Mouse (Mus musculus) natural killer cell, adult 2 months (primary cell): ENCODE data around the gene Cnpy3.
"Not testable (repeated sequence)": the region's sequence is repeated elsewhere in the genome, so short reads cannot be mapped to it uniquely, and the experiment has no call there.

ENCODE experiments used
- DNase-seq, 2 experiments: peaks; one replicate each; pipeline ENCODE4 v3.0.0; 2022; ENCODE audit warnings: low spot score in 2 of 2

Cnpy3 gene

DNA sequence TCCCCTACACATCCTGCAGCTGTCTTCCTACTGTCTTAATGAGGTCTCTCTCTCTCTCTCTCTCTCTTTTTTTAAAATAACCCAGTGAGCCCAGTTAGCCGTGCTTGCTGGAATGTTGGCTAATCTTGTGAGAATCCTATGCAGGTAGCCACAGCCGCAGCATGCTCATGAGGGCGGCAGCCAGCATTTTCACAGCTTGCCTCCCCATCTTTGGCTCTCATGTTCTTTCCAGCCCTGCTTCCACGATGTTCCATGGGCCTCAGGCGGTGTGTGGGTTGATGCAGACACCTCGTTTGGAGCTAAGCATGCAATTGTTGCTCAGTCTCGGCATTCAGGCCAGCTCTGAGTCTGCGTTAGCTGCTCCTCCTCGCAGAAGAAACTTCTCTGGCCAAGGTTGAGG, 12.9 kb upstream of the Cnpy3 start:
- DNase-seq = not testable (repeated sequence)

DNA sequence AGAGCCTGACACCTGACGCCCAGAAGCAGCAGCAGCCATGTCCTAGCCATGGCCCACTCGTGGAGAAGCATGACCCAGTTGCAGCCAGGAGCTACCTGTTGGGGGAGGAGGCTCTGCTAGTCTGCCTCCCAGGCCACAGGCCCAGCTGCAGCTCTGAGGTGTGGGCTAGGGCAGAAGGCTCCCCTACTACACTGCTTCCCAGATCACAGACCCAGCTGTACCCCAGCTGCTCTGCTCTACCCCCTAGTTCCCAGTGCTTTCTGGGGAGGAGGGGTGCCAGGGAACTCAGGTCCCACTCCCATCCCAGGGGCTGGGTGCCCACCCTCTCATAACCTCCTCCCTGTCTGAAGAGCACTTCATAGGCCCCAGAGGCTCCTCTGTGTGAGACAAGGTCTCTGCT, 11.5 kb upstream of the Cnpy3 start, which contains the start of gene Ptcra:
Gene Ptcra, minus strand, starts transcription at position 169 of the 400 bp plus-strand sequence.
- no peak for DNase-seq

DNA sequence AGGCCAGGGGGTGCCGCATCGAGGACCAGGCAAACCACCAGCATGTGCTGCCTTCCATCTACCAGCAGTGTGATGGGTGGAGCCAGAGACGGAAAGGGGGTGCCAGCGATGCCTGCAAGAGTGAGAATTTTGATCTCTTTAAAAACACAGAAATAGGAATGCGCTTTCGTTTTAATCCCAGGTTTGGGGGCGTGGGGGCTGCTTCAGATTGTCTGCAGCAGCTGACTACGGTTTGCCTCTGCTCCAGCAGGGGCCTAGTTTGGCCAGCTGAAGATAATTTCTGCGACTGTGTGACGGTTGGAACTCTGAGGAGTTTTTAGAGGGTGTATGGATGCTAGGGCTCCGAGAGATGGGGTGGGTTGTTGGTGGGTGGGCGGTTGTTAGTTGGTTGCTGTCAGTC, 6.7 kb upstream of the Cnpy3 start:
- DNase-seq = no peak

DNA sequence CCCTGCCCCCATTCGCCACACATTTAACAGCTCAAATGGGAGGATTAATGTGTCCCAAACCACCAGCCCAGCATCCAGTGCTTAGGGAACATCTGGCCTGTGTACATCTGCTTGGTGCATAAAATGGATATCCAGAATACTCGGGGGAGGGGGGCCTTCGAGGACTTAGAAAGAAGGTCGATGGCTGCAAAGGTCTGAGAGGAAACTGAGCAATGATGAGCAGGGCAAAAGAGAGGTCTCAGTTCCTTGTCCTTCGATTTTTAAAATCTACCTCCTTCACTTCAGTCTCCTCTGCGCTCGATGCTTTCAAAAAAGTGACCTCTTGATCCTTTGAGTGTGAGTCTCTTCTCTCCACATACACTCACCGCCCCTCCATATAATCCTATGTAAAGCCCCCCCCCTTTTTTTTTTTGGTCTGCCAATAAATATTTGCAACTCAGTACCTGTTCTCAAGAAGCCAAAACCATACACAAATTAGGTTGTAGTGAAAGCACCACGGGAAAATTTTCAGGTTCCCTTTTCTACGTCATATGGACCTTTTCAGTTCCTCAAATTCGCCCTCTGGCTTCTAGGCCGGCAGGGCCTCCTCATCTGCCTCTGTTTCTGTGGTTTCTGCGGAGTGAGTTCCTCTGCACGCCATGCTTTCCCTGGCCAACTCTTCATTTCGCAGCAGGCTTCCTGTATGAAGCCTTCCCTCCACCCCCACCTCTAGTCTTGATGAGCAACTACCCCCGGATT, 789 bp downstream of the Cnpy3 start:
- peak in 1 of 2 experiments; percentile 87 for DNase-seq

DNA sequence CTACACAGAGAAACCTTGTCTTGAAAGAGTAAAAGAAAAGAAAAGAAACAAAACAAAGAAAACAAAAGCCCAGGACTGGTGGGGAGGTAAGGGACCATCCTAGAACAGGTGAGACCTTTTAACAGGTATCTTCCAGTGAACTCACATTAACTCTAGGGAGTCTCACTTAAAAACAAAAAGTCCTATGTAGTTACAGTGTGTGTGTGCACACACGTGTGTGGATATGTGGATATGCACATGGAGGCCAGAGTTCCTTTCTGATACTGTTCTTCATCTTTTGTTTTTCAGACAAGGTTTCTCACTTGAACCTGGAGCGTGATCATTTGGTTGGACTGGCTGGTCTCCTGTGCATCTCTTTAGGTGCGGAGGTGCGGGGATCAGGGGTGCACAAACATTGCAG, 1.4 kb downstream of the Cnpy3 start:
- no peak for DNase-seq

DNA sequence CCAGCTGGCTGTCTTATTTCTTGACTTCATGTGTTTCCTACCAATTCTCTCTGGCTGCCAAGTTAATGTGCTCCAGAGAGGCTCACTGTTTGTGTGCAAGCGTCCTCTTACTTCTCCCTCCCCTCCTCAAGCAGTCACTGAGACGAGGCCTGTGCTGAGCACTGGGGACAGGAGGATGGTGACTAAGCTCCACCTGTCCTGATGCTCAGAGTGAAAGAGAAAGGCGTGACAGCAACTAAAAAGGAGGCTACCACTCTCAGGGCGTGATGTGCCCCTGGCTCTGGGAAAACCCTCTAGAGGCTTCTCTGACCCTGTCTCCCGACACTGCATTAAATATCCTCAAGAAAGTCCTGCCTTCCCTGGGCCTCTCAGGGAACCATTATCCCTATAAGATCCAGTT, 2.7 kb downstream of the Cnpy3 start:
- DNase-seq = no peak

DNA sequence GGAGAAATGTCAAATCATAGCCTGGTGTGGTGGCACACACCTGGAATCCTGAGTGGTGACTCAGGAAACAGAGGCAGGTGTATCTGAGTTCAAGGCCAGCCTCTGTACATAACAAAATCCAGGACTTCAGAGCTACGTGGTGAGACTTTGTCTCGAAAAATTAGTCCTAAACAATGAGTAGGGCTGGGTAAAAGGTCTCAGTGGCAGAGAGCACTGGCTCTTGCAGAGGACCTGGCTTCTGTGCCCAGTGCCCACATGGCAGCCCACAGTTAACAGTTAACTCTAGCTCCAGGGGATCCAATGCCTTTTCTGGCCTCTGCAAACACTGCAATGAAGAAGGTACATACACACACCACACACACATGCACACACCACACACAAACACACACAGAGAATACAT, 4.2 kb downstream of the Cnpy3 start:
- no peak for DNase-seq

DNA sequence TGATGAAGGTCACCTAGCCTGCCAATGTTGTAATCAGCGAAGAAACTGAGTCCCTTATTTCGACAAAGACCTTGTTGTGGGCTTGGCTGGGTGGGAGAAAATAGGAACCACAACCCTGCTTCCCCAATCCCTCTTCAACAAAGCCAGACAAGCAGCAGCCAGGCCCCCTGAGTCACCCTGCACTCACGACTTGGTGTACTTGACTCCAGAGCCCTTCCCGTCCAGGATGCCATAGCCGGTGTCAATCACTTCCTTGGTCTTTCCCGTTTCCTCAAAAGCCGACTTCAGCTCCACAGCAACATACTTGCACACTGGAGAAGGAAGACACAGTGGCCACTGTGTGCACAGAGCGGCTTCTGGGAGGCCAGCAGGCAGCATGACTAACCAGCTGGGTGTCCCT, 4.8 kb downstream of the Cnpy3 start:
- no peak for DNase-seq

DNA sequence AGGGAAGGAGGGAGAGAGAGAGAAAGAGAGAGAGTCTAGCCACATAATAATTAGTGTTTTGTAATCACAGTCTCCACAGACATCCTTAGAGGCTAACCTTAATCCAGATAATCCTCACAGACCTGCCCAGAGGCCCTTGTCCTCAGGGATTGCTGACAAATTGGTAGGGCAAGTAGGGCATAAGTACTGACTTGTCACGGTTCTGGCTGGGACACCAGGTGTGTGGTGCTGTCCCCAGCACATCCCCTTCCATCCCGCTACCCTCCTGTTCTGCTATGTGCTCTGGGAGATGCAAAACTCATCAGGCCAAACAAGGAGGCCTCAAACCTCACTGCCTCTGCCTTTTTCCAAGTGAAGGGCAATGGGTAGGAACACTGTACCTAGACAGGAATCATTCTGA, 6.5 kb downstream of the Cnpy3 start:
- DNase-seq = no peak

DNA sequence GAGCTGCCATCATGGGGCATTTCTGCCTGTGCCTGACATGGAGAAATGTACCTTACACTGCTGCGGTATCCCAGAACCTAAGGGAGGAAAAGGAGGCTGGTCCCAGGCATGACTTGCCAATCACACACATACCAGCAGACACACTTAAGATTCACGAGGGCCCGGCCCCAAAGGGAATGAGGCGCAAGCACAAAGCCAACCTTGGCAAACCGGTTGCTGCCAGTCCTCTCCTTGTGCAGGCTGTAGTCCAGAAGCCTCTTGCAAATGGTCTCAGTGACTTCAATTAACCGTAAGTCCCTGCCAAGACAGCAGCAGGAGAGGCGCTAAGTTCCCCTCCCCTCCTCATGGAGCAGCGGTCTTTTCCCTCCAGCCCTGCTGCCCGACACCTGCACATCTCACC, 9.0 kb downstream of the Cnpy3 start:
- no peak for DNase-seq

DNA sequence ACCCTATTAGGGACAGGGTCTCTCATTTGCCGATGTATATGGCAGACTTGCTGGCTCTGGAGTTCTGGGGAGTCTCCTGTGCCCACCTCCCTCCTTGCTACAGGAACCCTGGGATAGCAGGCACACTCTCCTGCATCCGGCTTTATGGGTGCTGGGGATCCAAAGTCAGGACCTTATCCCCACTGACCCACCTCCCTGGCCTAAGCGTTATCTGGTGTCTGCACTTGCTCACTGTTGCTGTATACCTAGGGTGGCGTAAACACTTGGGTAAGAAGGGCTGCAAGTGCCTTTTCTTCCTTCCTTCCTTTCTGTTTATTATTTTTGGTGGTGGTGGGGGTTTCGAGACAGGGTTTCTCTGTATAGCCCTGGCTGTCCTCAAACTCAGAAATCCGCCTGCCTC, 10.7 kb downstream of the Cnpy3 start:
- DNase-seq = no peak

DNA sequence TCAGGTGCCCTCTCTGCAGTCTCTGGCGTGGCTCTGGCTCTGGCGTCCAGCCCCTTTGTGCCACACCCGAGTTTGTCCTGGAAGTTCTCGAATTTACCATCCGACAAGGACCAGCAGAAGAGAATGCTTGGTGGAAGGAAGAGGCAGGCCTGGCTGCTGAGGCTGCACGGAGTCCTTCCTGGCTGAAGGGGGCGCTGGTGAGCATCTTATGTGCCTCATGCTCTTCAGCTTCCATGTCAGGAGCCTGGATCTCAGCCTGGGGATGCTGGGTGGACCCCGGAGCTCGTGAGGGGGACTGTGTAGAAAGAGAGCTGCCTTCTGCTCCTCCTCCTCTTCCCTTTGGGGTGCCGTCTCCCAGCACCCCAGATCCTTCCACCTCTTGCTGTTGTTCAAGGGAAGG, 15.9 kb downstream of the Cnpy3 start:
- DNase-seq = peak in 1 of 2 experiments; percentile 48

DNA sequence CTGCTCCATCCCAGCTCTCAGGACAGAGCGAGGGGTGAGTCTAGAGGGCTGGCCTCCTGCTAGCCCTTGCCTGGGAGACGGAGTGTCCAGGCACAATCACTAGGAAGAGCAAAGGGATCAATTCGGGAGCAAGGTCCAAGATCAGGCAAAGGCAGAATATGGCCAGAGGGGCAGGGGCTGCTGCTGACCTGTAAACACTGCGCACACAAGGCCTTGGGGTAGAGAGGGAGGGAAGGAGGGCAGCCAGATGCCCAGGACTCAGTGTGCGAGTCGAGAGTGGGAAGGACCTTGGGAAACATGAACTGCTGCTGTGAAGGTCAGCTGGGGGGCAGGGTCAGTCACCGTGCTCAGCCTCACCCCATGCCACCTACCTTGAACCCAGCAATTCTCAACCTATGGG, 16.7 kb downstream of the Cnpy3 start:
- no peak for DNase-seq

DNA sequence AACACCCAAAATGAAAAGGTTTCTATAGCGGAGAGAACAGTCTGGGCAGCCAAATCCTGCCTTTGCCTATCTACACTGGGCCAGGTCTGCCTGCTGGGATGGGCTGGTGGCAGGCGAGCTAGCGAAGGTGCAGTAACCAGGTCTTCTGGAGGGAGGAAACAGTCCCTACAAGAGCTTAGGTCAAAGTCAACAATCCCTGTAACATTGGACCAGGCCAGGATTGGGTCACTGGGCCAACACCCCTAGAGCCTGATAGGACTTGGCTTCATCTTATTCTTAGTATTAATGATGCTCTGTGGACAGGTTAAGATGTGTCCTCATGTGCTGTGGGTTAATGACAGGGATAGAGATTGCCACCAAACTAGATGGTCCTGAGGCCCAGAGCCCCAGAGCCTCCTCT, 18.0 kb downstream of the Cnpy3 start:
- no peak for DNase-seq

DNA sequence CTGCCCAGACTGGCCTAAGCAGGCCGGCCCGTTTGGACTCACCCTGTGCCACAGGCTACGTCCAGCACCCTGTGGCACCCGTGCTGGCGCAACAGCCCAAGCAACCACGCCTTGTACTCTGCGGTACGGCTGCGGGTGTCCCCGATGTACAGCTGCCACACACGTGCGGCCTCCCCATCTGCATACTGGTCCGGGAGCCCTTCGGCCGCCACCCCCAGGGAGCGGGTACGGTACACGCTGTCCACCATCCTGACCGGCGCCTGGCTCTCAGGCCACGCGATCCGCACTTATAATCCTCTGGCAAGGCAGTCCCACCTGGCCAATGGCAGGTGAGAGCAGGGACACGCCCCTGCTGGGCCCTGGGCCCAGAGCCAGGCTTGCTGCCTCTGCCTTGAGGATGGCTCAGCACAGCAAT, 23.1 kb downstream of the Cnpy3 start, which contains the start of gene Gnmt:
Gene Gnmt, minus strand, starts transcription at position 265 of the 415 bp plus-strand sequence.
- DNase-seq = no peak

DNA sequence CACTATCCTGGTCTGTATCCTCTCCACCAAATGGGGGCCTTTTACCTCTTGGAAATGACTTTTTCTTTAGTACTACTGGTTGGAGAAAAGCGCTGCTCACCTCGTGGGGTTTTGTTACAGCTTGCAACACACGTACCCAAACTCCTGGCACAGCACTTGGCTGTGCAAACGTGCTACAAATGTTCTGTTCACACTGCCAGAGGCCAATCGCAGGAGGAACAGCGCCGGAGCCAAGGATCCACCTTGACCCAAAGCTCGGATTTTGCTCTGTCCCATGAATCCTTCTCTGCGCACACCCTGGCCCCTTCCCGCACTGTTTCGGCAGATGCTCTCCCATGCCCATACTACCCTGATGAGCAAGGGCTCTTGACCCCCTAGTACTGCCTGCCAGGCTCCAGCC, 23.5 kb downstream of the Cnpy3 start:
- no peak for DNase-seq

DNA sequence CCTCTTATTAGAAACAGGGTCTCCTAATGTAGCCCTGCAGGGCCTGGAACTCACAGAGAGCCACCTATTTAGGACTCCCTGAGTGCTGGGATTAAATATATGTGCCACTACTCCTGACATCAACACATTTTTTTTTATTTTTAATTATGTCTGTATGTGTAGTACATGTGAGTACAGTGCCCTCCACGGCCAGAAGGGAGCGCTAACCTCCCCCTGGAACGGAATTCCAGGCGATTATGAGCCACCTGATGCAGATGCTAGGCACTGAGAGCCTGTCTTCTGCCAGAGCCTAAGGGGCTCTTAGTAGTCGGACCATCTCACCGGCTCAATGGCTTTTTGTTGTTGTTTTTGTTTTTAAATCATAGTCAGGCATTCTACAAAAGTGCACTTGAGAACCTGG, 24.0 kb downstream of the Cnpy3 start:
- no peak for DNase-seq

DNA sequence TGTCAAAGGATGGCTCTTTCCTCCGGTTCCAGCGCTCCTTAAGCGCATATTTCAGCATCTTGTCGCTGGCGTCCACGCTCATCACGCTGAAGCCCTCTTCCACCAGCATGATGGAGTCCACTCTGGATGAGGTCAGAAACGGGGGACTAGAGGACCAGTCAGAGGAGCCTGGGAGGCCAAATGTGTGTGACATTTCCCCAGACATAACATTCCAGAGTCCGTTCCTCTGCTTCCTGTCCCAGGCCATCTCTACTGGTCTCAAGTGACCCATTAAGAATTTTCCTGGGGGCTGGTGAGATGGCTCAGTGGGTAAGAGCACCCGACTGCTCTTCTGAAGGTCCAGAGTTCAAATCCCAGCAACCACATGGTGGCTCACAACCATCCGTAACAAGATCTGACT, 24.7 kb downstream of the Cnpy3 start:
- no peak for DNase-seq

DNA sequence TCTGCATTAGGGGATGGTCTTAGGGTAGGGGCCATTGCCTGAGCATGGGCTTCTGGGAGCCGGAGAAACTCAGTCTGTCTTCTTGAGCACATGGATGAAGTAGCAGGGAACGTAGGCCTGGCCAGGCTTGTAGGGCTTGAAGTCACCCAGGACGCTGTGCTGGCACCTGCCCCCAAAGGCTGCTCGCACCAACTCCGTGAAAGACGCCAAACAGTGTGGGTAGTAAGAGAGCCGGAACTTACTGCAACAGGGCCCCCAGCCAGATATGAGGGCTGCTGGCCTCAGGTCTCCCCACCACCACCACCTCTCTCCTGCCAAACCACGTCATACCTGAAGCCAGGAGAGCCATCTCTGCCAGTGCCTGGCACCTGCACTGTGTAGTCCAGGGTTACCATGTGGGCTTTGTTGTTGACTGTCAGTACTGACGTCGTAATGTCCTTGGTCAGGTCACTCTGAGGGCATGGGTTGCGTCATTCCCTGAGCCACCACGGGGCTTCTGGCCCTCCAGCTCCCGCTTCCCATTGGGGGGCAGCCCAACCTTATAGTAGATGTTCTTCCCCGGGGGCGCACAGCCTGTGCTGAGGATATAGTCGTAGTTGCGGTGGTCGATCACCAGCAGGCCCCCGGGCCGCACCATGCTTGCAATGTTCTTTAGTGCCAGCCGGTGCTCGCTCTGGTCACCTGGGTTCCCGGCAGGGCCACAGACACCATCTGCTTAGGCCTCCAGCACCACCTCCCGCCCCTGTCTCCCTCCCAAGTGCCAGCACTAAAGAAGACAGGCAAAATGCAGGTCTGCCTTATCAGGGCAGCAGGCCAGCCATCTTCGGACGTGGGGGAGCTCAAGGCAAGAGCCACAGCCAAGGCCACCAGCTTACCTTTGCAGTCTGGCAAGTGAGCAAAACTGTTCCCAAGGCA, 26.0 kb downstream of the Cnpy3 start:
- DNase-seq = no peak

DNA sequence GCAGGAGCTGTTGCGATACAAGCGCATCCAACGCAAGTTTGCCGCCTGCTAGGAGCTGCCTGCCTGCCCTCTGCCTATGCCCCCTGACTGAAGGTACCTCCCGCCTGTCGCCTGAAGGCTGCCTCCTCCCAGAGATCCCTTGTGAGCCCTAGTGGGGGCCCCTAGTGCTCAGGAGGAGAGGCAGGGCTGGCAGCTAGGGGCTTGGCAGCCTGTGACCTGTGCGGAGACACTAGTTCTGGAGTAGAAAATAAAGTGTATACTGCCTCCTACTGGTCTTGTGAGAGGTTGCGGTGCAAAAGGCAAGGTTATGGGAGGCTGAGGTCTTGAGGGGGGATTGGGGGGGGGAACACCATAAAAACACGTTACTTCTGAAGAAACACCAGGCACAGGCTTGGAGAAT, 26.7 kb downstream of the Cnpy3 start:
- DNase-seq = peak; percentile 44 to 46

DNA sequence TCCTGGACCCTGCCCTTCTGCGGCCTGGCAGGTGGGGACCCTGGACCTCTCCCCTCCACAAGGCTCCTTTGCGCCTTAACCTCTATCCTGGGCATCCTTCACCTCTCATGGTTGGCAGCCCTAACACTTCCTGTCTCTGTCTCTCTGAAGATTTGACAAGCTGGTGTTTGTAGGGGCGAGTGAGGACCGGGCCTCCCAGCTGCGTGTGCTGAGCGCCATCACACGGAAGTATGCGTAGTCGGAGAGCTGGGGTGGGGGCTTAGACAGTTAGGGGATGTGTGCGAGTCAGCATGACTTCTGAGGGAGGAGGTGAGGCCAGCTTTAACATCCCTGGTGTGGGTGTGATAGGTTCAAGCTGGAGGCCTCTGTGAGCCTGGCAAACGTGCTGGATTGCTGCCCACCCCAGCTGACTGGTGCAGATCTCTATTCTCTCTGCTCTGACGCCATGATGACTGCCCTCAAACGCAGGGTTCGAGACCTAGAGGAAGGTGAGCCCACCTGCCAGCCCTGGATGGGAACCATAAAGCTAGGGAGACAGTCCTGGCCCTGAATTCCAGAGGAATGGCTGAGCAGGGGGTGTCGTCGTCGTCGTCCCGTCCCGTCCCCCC, 27.4 kb downstream of the Cnpy3 start:
- no peak for DNase-seq

DNA sequence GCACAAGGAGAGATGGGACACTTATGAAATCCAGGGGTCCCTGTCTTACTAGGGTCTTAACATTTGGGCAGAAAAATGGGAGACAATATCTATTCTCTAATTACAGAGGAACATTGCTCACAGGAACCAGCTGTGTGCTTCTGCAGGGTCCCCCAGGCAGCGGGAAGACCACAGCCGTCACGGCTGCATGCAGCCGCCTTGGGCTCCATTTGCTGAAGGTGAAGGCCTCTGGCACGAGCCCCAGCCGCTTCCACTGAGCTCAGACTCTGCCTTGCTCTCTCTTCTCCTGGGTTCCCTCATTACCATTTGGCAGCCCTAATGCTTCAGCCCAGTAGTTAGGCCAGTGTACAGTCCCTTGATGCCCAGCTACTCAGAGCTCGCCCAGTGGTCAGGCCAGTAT, 30.9 kb downstream of the Cnpy3 start:
- no peak for DNase-seq
